Mouse (Mus musculus): ENCODE results near the gene Thbs3. TPM values are rescaled to one million over a fixed set of nuclear protein-coding genes. Genes with fewer than 3 reads are reported as not detected.

Thbs3 gene
- total RNA-seq, 2 experiments from 2014 or later = 6.4 to 10.2 TPM

GRCm38 (mm10) chr3:89221167-89221566 lies 6.2 kb downstream of the Thbs3 start:
- intact Hi-C loops (cut with DNase I) = no loop called here
- TF ChIP-seq CTCF (IDR thresholded peaks at IDR 0.05) = no peak
- H3K27ac ChIP-seq = no peak overlapping the region
- no peak overlapping the region for H3K4me3 ChIP-seq
- no peak for DNase-seq

- DNase-seq = no peak
- no peak overlapping the region for H3K4me3 ChIP-seq
- TF ChIP-seq CTCF (IDR thresholded peaks at IDR 0.05) = no peak
- no peak overlapping the region for H3K27ac ChIP-seq
- intact Hi-C loops (cut with DNase I) = no loop called here
Measured at GRCm38 (mm10) chr3:89224796-89225195, 9.8 kb downstream of the Thbs3 start.

GRCm38 (mm10) chr3:89225321-89225815 lies 10.4 kb downstream of the Thbs3 start:
- DNase-seq = no peak
- Histone ChIP-seq H3K4me3 (no peak overlapping the region), H3K27ac (no peak overlapping the region)
- intact Hi-C loops (cut with DNase I) = no loop called here
- no peak for TF ChIP-seq CTCF (IDR thresholded peaks at IDR 0.05)

GRCm38 (mm10) chr3:89225918-89226317 lies 10.9 kb downstream of the Thbs3 start:
- Histone ChIP-seq H3K4me3 (no peak overlapping the region), H3K27ac (no peak overlapping the region)
- DNase-seq = no peak
- intact Hi-C loops (cut with DNase I) = no loop called here
- no peak for TF ChIP-seq CTCF (IDR thresholded peaks at IDR 0.05)

- TF ChIP-seq CTCF (IDR thresholded peaks at IDR 0.05) = no peak
- Histone ChIP-seq H3K27ac (no peak overlapping the region), H3K4me3 (no peak overlapping the region)
- intact Hi-C loops (cut with DNase I) = no loop called here
- no peak for DNase-seq
Measured at GRCm38 (mm10) chr3:89226361-89226760, 11.4 kb downstream of the Thbs3 start.

GRCm38 (mm10) chr3:89226900-89227299 lies 11.9 kb downstream of the Thbs3 start, which contains the start of gene Mtx1:
Mtx1 (minus strand) TSS chr3:89227088.
- Histone ChIP-seq H3K27ac (peak within 1 kb of the TSS; percentile 83), H3K4me3 (peak within 1 kb of the TSS; percentile 80)
- no peak for DNase-seq
- no peak for TF ChIP-seq CTCF (IDR thresholded peaks at IDR 0.05)
- intact Hi-C loops (cut with DNase I) = no loop called here

- peak; percentile 79 for DNase-seq
- intact Hi-C loops (cut with DNase I) = no loop called here
- peak overlapping the region; percentile 83 for H3K27ac ChIP-seq
- no peak for TF ChIP-seq CTCF (IDR thresholded peaks at IDR 0.05)
- peak overlapping the region; percentile 80 for H3K4me3 ChIP-seq
Measured at GRCm38 (mm10) chr3:89227307-89228179, 12.6 kb downstream of the Thbs3 start.

- DNase-seq = peak; percentile 90
- TF ChIP-seq CTCF (IDR thresholded peaks at IDR 0.05) = peak; percentile 98
- H3K4me3 ChIP-seq = peak overlapping the region; percentile 80
- intact Hi-C loops (cut with DNase I) = no loop called here
- peak overlapping the region; percentile 83 for H3K27ac ChIP-seq
Measured at GRCm38 (mm10) chr3:89228180-89228549, 13.2 kb downstream of the Thbs3 start.

- H3K27ac ChIP-seq = peak within 1 kb of the TSS; percentile 83
- H3K4me3 ChIP-seq = peak within 1 kb of the TSS; percentile 80
- intact Hi-C loops (cut with DNase I) = no loop called here
- no peak for TF ChIP-seq CTCF (IDR thresholded peaks at IDR 0.05)
- DNase-seq = no peak
Measured at GRCm38 (mm10) chr3:89228836-89229235, 13.9 kb downstream of the Thbs3 start, which contains the start of gene Muc1. Muc1 (plus strand) TSS chr3:89229057.

GRCm38 (mm10) chr3:89229276-89229675 lies 14.3 kb downstream of the Thbs3 start:
- intact Hi-C loops (cut with DNase I) = no loop called here
- no peak for DNase-seq
- no peak for TF ChIP-seq CTCF (IDR thresholded peaks at IDR 0.05)
- no peak overlapping the region for H3K4me3 ChIP-seq
- no peak overlapping the region for H3K27ac ChIP-seq

- TF ChIP-seq CTCF (IDR thresholded peaks at IDR 0.05) = no peak
- no peak overlapping the region for H3K4me3 ChIP-seq
- no peak overlapping the region for H3K27ac ChIP-seq
- intact Hi-C loops (cut with DNase I) = no loop called here
- DNase-seq = no peak
Measured at GRCm38 (mm10) chr3:89230561-89230960, 15.6 kb downstream of the Thbs3 start.

GRCm38 (mm10) chr3:89231345-89231744 lies 16.4 kb downstream of the Thbs3 start:
- TF ChIP-seq CTCF (IDR thresholded peaks at IDR 0.05) = no peak
- intact Hi-C loops (cut with DNase I) = no loop called here
- Histone ChIP-seq H3K27ac (no peak overlapping the region), H3K4me3 (no peak overlapping the region)
- no peak for DNase-seq

GRCm38 (mm10) chr3:89231772-89232275 lies 16.8 kb downstream of the Thbs3 start:
- intact Hi-C loops (cut with DNase I) = no loop called here
- no peak for TF ChIP-seq CTCF (IDR thresholded peaks at IDR 0.05)
- H3K27ac ChIP-seq = no peak overlapping the region

More at GRCm38 (mm10) chr3:89231772-89232275, 16.8 kb downstream of the Thbs3 start:
- no peak for DNase-seq
- H3K4me3 ChIP-seq = no peak overlapping the region

Data from gastrocnemius, adult 2 months (tissue).